Comparison of ENCODE assay signal across 19 mouse cellular contexts in genomic region chrX:20692616-20693015, GRCm38 (mm10).
"Had no signal": no experiment of that assay in that cellular context is flagged by ENCODE, and none has a peak within 500 bp of the region (broad histone marks: within the 10 kb centered on the region; RNA-seq: fewer than 3 reads in every experiment).

No protein-coding gene starts in this region.

- ATAC-seq: liver, postnatal 0 days; lung, postnatal 0 days; midbrain, embryonic 13.5 days; midbrain, embryonic 15.5 days had no signal

- H3K9me3 ChIP-seq: liver, embryonic 13.5 days; liver, embryonic 15.5 days; lung, embryonic 15.5 days; midbrain, embryonic 13.5 days; midbrain, embryonic 15.5 days; neural tube, embryonic 12.5 days; stomach, embryonic 15.5 days had no signal

- H3K4me3 ChIP-seq: liver, embryonic 13.5 days; liver, embryonic 15.5 days; lung, embryonic 15.5 days; midbrain, embryonic 10.5 days; midbrain, embryonic 13.5 days; midbrain, embryonic 15.5 days; neural tube, embryonic 12.5 days; stomach, embryonic 15.5 days had no signal

- H3K4me1 ChIP-seq: stomach, embryonic 15.5 days had no signal

- H3K36me3 ChIP-seq: midbrain, embryonic 15.5 days had no signal

- H3K27me3 ChIP-seq: liver, embryonic 13.5 days; liver, embryonic 15.5 days; lung, embryonic 15.5 days; midbrain, embryonic 13.5 days; midbrain, embryonic 15.5 days; neural tube, embryonic 12.5 days; stomach, embryonic 15.5 days had no signal

- H3K4me2 ChIP-seq: liver, embryonic 13.5 days; liver, embryonic 15.5 days; lung, embryonic 15.5 days; midbrain, embryonic 13.5 days; midbrain, embryonic 15.5 days; neural tube, embryonic 12.5 days; stomach, embryonic 15.5 days had no signal

- H3K9ac ChIP-seq: liver, embryonic 13.5 days; liver, embryonic 15.5 days; liver, postnatal 0 days; lung, embryonic 15.5 days; midbrain, embryonic 13.5 days; midbrain, embryonic 15.5 days; neural tube, embryonic 12.5 days; stomach, embryonic 15.5 days had no signal

- DNase-seq: liver, embryonic 13.5 days; liver, postnatal 0 days; lung, adult 2 months; lung, postnatal 14 days; lung, postnatal 36 days; right cerebral cortex, postnatal 14 days; thymus, adult 2 months; thymus, postnatal 25 days; thymus, postnatal 4 days had no signal

- H3K27ac ChIP-seq: liver, embryonic 13.5 days; liver, embryonic 15.5 days; lung, embryonic 15.5 days; macrophage; midbrain, embryonic 10.5 days; midbrain, embryonic 13.5 days; midbrain, embryonic 15.5 days; neural tube, embryonic 12.5 days; stomach, embryonic 15.5 days; stomach, postnatal 0 days had no signal
